Mouse (Mus musculus) cerebellum, postnatal 25 days (tissue): ENCODE measurements around the gene Psmd9.
"Not testable (repeated sequence)": the region's sequence is repeated elsewhere in the genome, so short reads cannot be mapped to it uniquely, and the experiment has no call there.

Experiments
- DNase-seq, 2 experiments: peaks; one replicate each; pipeline ENCODE4 v3.0.0; 2021; ENCODE audit warnings: mixed read lengths in 2 of 2

Psmd9 gene

DNA sequence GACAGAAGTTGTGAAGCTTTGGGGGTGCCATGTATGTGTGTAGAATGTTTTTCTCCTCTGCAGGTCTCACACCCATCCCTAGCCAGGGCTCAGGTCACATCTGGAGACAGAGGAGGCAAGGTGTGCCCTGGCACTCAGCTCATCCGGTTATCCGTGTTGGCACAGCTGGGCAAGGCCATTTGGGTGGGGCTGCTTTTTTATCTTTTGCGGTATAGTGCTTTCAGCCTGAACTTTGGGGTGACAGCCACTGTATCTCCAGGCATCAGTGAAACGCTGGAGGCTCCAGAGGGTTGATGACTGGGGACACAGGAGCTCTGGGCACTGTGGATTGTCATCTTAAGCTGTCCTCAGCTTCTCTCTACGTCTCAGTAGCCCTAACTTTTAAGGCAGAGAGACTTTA, 24.2 kb downstream of the Psmd9 start:
- DNase-seq, result no peak

DNA sequence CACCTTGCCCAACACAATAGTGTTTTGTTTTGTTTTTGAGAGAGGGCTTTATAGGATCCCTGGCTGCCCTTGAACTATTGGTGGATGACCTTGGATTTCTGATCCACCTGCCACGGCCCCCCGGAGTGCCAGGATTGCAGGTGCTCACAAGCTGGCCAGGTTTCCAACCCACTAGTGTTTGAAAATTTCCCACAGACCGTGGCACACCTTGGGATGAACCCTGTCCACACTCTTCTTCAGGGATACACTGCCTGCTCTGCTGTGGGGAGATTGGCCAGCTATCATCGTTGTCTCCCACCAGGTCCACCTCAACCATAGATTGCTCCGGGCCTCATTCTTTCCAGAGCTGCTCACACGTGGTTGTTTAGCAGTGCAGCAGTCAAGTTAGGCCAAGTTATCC, 25.6 kb downstream of the Psmd9 start:
- DNase-seq, result no peak

DNA sequence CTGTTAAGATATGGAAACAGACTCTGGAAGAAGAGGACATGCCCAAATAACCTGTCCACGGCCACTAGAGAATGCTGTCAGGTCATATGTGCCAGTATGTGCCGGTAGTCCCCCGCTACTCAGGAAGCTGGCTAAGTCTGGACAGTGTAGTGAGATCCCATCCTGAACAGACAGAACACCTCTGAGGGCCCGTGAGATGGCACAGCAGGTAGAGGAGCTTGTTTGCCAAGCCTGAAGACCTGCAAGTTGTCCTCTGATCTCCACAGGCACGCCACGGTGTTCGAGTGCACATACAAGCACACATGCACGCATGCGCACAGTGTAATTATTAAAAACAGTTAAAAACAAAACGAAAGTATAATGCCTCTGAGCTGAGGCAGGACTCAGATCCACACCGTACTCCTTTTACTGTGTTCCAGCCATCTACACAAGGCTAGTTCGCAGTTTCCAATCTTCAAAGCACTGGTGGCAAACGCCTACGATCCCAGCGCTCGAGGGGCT, 26.3 kb downstream of the Psmd9 start:
- DNase-seq, result no peak

DNA sequence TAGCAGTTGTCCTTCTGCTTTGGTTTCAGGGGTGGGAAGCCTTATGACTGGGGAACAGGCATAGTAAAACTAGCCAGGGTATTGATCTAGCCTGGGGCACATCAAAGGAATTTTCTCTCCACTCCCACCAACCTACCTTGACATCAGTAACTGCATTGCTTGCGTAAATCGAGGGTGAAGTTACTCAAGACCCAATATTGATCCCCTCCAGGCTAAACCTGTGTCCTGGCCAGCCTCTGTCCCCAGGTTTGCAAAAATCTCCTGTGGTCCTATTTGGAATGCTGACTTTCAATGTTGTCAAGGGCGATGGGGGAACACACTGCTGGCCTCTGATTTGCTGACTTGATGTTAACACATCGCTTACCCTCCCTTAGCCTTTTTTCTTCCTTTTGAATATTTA, 27.5 kb downstream of the Psmd9 start:
- DNase-seq, result no peak

- no peak for DNase-seq
Observed at GRCm38 (mm10) chr5:123198523-123198922, 29.3 kb downstream of the Psmd9 start.

DNA sequence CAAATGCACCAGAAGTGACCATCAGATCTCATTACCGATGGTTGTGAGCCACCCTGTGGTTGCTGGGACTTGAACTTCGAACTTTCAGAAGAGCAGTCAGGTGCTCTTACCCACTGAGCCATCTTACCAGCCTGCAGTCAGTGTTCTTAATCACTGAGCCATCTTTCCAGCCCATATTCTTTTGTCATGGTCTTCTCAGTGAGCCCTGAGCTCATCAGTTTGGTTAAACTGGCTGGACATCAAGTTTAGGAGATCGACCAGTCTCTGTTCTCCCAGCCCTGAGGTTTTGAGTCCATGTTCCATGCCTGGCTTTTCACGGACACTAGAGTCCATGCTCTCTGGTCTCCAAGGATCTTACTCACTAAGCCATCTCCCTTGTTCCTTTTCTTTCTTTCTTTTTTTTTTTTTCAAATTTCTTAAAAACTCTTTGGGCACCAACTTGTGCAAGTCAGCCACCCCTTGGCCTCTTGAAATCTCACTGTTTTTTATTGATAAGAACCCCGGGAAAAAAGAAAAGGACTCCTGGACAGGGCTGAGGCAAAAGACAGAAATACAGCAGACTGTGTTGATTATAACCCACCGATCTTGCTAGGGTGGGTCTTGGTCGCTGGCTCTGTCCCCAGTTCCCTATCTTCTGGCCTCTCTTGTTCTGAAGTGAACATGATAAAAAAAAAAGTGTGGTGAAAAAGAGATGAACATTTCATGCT, 31.8 kb downstream of the Psmd9 start:
- not testable (repeated sequence) for DNase-seq

GRCm38 (mm10) chr5:123201523-123201892, 32.3 kb downstream of the Psmd9 start:
- DNase-seq, result peak in 1 of 2 experiments; percentile 15

- DNase-seq, result peak; percentile 33 to 42
Observed at GRCm38 (mm10) chr5:123201987-123202386, 32.8 kb downstream of the Psmd9 start.

DNA sequence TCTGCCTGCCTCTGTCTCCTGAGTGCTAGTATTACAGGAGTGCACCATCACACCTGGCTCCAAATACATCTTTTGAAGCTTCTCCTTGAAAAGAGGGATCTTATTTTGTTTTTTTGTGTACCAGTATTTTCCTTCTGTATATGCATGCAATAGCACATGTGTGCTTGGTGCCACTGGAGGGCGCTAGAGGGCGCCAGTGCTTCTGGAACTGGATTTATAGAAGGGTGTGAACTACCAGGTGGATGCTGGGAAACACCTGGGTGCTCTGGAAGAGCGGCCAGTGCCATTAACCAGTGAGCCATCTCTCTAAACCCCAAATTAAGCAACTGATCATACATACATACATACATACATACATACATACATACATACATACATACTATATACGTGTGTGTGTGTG, 33.6 kb downstream of the Psmd9 start:
- DNase-seq, result not testable (repeated sequence)

DNA sequence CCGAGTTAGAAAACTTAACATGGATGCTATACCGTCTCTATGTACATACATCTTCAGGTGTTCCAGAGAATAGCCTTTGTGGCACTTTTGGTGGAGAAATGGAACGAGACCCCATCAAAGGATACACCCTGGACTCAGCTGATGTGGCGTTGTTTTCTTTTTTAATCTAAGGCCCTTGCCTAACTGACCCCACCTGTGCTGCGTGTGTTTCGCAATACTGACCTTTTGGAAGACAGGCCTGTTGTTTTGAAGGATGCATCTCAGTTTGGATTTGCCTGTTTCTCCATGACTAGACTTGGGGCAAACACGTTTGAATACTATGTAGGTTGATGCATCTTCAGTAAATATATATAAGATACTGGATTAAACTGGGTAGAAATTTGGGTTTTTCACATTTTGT, 34.4 kb downstream of the Psmd9 start:
- not testable (repeated sequence) for DNase-seq

GRCm38 (mm10) chr5:123222346-123223050, 53.3 kb downstream of the Psmd9 start:
- DNase-seq, result not testable (repeated sequence)

DNA sequence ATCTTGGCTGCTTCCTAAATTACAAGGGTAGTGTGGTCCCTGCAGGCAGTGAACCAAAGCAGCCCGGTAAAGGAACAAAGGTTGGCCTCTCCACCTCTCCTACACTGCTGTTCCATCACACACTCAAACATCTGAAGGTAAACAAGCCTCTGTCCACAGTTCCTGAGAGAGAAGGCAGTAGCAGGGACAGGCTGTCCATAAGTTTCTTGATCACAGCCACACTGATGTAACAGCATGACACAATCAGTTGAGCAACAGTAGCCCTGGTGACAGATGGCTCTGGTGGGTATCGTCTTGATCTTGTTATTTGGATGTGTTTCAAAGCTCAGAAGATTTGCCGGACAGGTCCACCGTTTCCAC, 53.8 kb downstream of the Psmd9 start:
- peak in 1 of 2 experiments; percentile 23 for DNase-seq

GRCm38 (mm10) chr5:123223861-123224260, 54.6 kb downstream of the Psmd9 start:
- DNase-seq, result not testable (repeated sequence)

DNA sequence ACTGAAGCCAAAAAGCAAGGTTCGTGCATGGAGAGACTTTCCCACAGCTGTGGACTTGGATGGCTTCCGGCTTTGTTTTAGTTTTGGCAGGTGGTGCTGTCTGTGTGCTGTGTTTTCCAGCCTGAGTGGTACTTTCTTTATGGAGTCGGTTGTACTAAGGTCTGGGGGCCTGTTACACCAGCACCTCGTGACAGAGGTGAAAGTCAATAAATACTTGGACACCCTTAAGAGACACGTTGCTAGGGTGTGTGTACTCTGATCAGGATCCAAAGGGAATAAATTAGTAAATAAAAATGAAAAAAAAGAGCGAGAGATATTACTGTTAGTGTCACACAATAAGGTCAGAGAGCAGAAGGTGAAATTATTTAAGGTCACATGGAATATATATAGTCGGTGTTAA, 57.6 kb downstream of the Psmd9 start:
- no peak for DNase-seq

DNA sequence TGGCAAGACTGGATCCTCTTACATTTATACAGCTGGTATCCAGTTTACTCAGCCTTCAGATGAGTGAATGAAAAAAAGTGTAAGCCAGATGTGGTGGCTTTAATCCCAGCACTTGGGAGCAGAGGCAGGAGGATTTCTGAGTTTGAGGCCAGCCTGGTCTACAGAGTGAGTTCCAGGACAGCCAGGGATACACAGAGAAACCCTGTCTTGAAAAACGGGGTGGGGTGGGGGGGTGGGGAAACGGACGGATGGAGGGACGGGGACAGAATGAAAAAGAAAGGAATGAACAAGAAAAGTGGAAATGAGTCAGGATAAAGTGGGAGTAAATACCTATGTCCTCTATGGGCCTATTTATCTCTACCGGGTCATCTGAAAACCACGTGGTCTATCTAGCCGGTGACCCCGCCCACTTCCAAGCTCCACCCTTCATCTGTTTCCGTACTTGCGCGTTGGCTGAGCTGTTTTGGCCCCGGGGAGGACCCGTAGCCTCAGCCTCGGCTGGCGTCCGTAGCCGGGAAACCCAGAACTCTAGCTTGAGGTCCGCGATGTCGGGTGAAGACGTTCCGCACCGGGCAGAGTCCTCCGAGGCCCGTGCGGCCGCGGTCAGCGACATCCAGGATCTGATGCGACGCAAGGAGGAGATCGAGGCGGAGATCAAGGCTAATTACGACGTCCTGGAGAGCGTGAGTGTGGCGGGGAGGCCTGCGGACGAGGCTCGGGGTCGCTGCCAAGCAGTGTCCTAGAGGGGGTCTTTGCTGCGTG, 58.7 kb downstream of the Psmd9 start:
- DNase-seq, result peak; percentile 99

DNA sequence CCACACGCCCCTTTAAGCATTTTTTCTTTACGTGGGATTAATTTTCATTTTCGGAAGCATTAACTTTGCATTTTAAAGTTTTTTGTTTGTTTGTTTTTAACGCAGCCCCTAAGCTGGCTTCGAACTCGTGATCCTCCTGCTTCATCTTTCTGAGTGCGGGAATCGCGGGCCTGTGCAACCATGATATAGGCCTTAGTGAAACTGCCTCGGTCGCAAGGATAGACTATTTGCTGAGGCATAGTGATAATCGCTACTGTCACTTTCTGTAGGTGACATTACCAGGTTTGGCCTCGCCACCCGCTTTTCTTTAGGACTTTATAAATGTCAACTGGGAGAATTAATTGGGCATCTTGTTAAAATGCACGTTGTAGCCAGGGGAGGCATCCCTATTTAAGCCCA, 59.3 kb downstream of the Psmd9 start:
- no peak for DNase-seq

- DNase-seq, result no peak
Observed at GRCm38 (mm10) chr5:123229296-123229695, 60.1 kb downstream of the Psmd9 start.

DNA sequence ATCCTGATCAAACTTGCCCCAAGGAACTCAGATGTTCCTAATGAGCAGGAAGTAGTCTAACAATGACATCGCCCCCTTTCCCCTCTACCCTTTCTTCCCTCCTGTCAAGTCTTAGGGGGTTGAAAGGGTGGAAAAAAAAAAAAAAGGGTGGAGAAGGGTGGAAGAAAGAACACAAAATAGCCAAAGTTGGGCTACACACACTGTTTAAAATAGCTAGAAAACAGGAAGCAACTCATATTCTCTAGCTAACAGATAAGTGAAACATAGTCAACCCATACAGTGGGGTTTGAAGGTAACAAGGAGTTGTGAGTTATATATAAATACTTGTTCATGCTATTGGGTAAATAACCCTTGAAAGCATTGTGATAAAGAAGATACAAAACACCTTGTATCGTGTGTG, 63.0 kb downstream of the Psmd9 start:
- no peak for DNase-seq

- DNase-seq, result peak; percentile 54 to 76
Observed at GRCm38 (mm10) chr5:123235731-123236130, 66.5 kb downstream of the Psmd9 start.

DNA sequence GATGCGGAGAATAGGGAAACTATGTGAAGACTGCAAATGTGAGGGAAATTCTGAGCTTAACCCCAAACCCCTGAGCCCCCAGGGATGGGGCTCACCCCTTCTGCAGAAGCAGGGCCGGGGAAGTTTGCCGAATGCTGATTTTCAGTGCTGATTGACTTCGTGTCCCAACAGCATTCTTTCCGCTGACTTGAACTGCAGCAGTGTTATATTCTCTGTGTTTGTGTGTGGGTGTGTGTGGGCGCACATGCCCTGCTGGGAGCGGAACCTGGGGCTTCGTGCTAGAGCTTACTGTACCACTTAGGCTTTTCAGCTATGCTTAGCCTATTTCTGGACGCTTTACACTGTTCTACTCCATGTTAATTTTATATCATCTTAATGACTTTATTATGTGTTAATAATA, 67.2 kb downstream of the Psmd9 start:
- DNase-seq, result no peak

GRCm38 (mm10) chr5:123239501-123239900, 70.3 kb downstream of the Psmd9 start:
- no peak for DNase-seq

DNA sequence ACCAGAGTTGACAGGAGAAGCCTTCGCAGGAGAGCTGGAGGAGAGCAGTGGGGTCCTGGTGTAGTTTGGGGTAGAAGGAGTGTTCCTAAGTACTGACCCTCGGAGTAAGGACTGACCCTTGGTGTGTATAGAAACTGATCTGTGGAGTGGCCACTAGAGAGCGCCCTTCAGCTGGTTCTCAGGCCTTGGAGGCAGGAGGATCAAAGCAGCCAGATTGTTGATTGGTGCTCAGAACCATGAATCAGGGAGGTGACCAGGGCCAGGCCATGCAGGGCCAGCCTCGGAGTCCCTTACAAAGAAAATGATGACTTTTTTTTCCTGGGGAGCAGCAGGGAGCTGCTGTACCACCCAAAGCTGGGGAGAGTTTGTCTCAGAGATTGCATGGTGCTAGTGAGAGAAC, 76.3 kb downstream of the Psmd9 start:
- peak; percentile 74 to 83 for DNase-seq

DNA sequence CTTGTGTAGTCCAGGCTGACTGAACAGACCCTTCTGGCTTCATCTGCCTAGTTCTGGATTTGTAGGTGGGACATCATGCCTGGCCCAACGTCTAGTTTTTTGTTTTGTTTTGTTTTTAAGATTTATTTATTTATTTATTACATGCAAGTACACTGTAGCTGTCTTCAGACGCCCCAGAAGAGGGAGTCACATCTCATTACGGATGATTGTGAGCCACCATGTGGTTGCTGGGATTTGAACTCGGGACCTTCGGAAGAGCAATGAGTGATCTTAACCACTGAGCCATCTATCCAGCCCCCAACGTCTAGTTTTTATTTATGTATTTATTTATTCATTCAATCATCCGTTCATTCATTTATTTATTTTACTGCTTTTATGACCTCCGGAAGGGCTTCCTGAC, 82.2 kb downstream of the Psmd9 start:
- DNase-seq, result no peak

DNA sequence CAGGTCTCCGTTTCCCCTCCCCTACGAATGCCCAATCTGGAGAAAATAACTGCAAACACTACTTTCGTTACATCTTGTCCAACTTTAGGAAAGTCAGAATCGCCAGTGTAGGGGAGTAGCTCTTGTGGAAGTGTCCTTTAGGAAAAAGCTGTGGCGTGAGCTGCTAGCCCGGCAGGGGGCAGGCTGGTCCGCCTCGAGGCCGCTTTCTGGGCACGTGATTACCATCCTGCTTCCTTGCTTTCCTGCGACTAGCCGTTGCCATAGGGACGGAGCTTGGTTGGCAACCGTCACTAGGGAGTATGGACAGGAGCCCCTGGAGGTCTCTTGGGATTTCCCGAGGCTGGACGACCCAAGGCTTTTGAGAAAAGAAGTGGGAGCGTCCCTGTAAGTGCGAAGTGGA, 82.6 kb downstream of the Psmd9 start, which contains the start of gene Wdr66:
Gene Wdr66 (plus strand): TSS at position 269 of the 400 bp plus-strand sequence.
- DNase-seq, result peak; percentile 81 to 91
